Mouse (Mus musculus): Measurements from ENCODE around the gene Numbl.

Gene Numbl

DNA sequence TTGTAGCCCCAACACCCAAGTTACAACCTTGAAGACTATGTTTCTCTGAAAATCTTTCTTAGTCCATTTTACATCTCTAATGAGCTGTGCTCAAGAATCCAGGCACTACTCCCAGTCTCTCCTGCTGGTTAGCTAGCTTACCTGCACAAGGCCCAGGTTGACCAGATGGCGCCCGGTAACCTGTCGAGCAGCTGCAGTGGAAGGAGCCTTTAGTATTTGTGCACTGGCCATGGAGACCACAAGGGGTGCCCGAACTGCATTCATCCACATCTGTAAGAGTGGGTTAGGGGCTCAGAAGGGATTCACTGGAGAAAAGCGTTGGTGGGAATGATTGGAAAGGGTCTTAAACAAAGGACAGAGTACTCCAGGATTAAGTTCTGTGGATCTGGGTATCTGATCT is 64.8 kb downstream of the Numbl start:
- in situ Hi-C loops (cut with MboI, MseI), result no loop called here

DNA sequence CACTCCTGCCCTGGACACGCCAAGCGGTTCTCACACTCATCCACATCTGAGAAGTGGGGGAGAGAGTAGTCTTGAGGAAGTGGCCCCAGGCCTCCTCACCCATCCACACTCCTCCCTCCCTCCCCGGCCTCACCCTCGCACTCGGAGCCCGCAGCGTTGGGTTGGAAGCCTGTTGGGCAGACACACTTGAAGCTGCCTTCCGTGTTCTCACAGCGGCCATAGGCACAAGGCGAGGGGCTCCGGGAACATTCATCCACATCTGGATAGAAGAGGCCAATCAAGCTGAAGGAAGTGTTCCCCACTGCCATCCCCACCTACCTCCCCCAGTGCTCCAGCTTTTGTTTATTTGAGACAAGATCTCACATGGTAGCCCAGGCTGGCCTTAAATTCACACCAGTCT is 65.9 kb downstream of the Numbl start:
- in situ Hi-C loops (cut with MboI, MseI), result no loop called here

DNA sequence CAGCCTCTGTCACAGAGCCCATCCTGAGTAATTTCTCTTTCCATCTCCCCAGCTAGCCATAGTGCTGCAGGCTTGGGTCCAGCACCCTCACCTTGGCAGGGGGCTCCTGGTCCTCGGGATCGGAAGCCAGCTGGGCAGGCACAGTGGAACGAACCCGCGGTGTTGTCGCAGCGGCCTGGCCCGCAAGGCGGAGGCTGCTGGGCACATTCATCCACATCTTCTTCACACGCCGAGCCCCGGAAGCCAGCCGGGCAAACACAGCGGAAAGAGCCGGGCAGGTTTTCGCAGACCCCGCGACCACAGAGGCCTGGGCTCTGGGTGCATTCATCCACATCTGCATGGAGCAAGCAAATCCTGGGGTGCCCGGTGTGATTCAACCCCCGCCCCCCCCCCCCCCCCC is 66.7 kb downstream of the Numbl start:
- in situ Hi-C loops (cut with MboI, MseI), result no loop called here

DNA sequence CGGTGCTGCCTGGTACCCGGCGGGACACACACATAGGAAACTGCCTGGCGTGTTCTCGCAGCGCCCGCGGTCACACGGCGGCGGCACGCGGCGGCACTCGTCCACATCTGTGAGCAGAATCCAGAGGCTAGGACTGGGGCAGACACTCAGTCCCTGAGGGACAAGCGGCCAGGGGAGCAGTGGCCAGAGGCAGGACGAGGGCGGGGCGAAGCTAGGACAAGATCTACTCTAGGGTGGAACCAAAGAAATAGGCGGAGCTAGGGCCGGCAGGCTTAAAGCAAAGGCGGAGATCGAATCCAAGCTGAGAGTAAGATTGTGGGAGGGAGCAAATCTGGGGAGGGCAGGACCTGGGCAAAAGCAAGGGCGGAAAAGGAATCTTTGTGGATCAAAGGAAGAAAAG is 67.5 kb downstream of the Numbl start:
- in situ Hi-C loops (cut with MboI, MseI), result no loop called here

DNA sequence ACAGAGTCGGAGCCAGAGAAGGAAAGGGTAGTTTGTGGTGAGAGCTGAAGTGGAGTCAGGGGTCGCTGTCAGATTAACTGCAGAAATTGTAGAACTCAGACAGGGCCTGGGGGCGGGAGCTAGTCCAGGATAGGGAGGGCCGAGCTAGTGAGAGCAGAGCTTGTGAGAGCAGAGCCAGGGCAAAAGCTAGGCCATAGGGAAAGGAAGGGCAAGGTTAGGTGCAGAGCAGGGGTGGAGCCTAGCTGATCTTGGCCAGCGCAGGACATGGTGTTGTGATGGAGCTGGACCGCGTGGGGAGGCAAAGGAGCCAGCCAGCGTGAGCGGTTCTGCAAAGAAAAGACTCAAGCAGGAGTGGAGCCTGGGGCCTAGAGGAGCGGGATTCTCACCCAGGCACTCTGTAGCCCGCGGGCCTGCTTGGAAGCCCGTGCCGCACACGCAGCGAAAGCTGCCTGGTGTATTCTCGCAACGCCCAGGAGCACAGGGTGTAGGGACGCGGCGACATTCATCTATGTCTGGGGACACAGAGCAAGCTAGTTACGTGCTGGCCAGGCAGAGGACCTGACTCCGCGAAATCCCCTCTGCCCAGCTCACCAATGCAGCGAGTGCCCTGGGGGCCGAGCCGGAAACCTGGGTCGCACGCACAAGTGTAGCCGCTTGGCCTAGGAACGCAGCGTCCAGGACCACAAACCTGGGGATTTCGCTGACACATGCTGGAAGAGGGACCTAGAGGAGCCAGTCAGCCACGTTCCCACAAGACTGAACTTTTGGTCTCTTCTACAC is 68.1 kb downstream of the Numbl start:
- in situ Hi-C loops (cut with MboI, MseI), result no loop called here

DNA sequence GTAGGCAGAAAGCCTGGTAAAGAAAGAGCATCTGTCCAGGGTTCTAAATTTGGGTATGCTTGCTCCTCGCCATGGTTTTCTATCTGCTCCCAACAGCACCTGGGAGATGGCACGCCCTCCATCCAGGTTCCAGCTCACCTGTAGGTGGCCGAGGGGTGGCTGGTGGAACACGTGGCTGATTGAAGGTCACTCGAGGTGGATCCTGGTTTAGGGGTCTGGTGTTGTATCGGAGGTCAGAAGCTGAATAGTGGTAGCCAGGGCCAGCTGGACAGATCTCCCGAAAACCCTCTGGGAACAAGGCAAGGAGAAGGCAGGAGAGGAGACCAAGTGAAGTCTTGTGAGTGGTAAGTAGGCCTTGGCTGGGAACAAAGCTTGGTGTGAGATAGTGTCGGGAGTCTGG is 69.3 kb downstream of the Numbl start:
- in situ Hi-C loops (cut with MboI, MseI), result no loop called here

DNA sequence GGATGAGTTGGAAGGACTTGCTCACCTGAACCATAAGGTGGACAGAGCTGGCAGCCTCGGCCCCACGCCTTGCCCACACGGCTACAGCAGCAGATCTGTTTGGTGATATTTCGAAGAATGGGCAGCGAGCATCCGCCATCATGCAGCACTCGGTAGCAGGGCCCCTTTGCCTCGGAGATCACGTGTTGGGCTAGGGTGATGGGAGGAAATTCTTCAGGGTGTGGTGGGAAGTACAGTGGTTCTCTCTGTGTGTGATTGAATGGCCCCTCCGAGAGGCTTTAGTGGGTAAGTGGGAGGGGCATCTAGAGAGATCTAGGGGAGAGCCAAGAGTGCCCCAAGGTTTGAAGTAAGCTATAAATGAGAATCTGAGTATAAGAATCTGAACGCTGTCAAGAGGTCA is 69.9 kb downstream of the Numbl start:
- in situ Hi-C loops (cut with MboI, MseI), result no loop called here

DNA sequence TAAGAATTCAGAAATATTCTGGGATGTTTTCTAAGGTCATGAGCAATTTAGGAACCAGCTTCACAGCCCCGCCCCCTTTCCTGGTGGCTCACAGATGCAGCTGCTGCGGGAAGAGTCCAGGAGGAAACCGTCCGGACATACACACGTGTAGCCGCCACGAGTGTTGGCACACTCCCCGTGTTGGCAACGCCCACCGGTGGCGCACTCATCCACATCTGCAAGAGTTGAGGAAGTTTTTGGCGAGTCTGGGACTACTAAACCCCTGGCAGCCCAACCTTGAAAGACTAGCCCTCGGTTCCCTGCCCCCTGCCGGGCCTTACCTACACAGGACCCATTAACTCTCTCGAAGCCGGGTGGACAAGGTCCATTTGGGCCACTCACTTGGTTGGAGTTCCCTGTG is 70.4 kb downstream of the Numbl start:
- in situ Hi-C loops (cut with MboI, MseI), result no loop called here

DNA sequence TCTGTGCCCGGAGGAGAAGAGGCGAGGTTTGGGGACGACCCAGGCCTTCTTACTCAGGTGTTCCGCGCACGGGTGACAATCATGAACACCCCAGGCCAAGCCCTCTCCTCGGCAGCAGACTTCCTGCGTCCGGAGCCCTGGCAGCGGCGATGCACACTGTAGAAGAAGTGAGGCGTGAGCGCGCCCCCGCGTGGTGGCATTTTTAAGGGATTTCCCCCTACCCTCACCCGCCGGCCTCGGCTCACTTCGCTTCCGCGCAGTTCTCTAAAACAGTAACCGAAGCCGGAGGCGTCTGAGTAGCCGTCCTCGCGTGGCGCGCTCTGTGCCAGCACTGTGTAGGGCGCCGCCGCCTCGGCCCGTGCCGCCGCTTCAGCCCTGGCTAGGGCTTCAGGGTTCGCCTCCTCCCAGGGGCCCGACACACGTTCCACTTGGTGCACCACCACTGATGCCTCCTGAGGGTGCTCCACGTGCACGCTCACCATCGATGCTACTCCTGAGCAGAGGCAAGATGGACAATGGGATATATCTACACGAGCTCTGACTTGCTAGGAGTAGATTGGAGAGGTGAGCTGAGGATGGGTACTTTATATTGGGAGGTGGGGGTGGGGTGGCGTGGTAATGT is 71.2 kb downstream of the Numbl start:
- in situ Hi-C loops (cut with MboI, MseI), result no loop called here

DNA sequence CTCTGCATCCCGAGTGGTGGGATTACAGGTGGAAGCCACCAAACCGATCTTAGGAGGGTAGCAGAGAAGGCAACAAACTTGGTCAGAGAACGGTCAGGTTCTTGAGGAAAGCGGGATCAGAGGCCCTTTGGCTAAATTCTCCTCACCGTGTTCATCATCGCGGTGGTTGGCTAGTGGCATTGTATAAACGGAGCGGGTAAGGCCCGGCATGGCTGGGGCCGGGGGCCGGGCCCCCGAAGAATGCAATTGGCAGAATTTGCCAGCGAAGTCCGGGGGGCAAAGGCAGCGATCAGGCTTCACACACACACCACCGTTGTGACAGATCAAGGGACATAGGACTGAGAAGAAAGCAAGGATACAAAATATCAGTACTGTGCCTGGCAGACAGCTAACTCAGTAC is 71.7 kb downstream of the Numbl start:
- in situ Hi-C loops (cut with MboI, MseI), result loop anchor here (10.0 kb wide), 1 partner anchor 1885 kb away; the partner anchor contains the start of gene Catsperg1

DNA sequence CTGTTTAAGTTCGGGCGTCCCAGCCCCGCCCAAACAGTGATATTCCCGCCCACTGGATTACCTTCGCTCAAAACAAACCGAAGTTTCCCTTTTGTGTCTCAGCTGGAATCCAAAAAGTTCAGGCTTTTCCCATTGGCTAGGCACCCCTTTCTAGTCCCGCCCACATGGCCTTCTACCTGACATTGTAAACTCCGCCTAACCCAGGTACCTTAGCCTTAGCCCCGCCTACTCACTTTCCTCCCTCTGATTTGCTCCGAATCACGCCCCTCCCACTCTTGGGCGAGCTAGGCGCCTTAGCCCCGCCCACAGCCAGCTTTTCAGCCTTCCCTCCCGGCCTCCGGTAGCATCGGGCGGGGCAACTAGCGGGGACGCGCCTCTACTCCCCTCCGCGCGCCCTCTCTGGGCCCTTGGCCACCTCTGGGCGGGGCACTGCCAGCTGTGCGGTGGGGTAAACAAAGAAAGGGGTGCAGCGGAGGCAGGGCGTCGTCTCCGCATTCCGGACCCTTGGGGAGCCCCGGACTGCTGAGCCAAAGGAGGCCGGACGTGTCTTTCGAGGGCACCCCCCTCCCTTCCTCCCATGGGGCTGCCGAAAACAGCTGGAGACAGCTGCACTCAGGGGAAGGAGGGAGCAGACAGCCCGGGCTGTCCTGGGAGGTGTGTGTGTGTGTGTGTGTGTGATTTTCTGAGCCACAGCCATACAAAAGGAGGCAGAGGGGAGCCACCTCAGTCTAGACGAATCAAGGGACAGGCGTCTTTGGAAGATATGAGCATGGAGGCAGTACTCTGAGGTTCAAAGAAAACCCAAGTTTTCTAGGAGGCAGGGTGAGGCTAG is 72.7 kb downstream of the Numbl start:
- in situ Hi-C loops (cut with MboI, MseI), result loop anchor here (10.0 kb wide), 1 partner anchor 1884 kb away; the partner anchor contains the start of gene Catsperg1

DNA sequence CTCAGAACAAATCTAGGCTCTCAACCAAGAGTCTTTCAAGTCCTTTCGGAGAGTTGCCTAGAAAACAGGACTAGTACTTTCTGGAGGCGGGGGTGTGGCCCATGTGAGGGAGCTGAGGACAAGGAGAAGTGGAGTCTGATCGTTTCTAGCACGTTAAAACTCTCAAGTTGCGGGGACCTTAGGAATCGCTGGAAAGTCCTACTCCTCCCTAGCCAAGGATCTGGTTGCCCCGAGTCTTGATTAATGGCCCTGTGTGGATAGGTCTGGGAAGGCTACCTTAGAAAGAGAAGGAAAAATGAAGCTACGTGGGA is 73.3 kb downstream of the Numbl start:
- in situ Hi-C loops (cut with MboI, MseI), result loop anchor here (10.0 kb wide), 1 partner anchor 1883 kb away; the partner anchor contains the start of gene Catsperg1
